Mouse (Mus musculus): ENCODE data around the gene Scg3.
A peak's percentile ranks its signal among the peaks of the same experiment; 100 is the strongest.
"Not testable (repeated sequence)": the region's sequence is repeated elsewhere in the genome, so short reads cannot be mapped to it uniquely, and the experiment has no call there.

Scg3 gene

GRCm38 (mm10) chr9:75645405-75645804, 38.5 kb downstream of the Scg3 start:
- no peak for DNase-seq (ENCODE audit: low read depth, low spot score)
- H3K27me3 ChIP-seq (ENCODE audit: control insufficient read depth, insufficient read depth, low read length, poor library complexity, severe bottlenecking): no peaks in the 10 kb centered on the region
- H3K36me3 ChIP-seq (ENCODE audit: control insufficient read depth, insufficient read depth, low read length, poor library complexity, severe bottlenecking): no peaks in the 10 kb centered on the region

- Histone ChIP-seq H3K36me3 (ENCODE audit: control insufficient read depth, insufficient read depth, low read length, poor library complexity, severe bottlenecking) (no peaks in the 10 kb centered on the region), H3K27me3 (ENCODE audit: control insufficient read depth, insufficient read depth, low read length, poor library complexity, severe bottlenecking) (no peaks in the 10 kb centered on the region)
- DNase-seq (ENCODE audit: low read depth, low spot score): no peak
Observed at GRCm38 (mm10) chr9:75634226-75634625, 49.6 kb downstream of the Scg3 start.

- Histone ChIP-seq H3K36me3 (ENCODE audit: control insufficient read depth, insufficient read depth, low read length, poor library complexity, severe bottlenecking) (no peaks in the 10 kb centered on the region), H3K27me3 (ENCODE audit: control insufficient read depth, insufficient read depth, low read length, poor library complexity, severe bottlenecking) (no peaks in the 10 kb centered on the region)
- DNase-seq (ENCODE audit: low read depth, low spot score): no peak
Observed at GRCm38 (mm10) chr9:75633603-75634002, 50.3 kb downstream of the Scg3 start.

GRCm38 (mm10) chr9:75632902-75633301, 51.0 kb downstream of the Scg3 start:
- peak; percentile 34 for DNase-seq (ENCODE audit: low read depth, low spot score)
- Histone ChIP-seq H3K36me3 (ENCODE audit: control insufficient read depth, insufficient read depth, low read length, poor library complexity, severe bottlenecking) (no peaks in the 10 kb centered on the region), H3K27me3 (ENCODE audit: control insufficient read depth, insufficient read depth, low read length, poor library complexity, severe bottlenecking) (no peaks in the 10 kb centered on the region)

GRCm38 (mm10) chr9:75632111-75632510, 51.7 kb downstream of the Scg3 start:
- H3K27me3 ChIP-seq (ENCODE audit: control insufficient read depth, insufficient read depth, low read length, poor library complexity, severe bottlenecking): no peaks in the 10 kb centered on the region
- no peak for DNase-seq (ENCODE audit: low read depth, low spot score)
- H3K36me3 ChIP-seq (ENCODE audit: control insufficient read depth, insufficient read depth, low read length, poor library complexity, severe bottlenecking): no peaks in the 10 kb centered on the region

DNA sequence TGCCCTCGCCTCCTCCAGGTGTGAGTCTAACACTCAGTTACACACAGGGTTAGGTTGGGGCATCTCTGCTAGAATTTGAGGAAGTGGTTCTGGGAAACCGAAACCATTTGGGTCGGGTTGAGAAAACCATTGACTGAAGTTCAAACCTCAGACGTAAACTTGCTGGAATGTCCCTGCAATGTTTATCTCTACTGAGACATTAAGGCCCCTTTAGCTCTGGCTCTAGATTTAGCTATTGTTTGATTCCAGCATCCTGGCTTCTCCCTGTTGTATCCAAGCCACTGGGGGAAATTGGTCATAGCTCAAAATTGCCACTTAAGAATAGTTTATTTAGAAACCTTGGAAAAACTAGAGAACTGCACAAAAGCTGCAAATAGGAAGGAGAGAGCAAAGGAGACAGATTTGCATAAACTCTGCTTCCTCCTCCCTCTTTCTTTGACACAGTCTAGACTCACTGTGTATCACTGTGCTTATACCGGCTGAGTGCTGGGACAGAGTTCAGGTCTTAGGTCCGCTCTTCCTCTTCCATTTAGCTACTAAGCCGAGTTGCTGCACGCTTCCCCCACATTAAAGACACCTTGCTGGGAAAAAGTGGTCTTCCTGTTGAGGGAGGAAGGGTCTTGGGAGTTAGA, 52.9 kb downstream of the Scg3 start:
- H3K27me3 ChIP-seq (ENCODE audit: control insufficient read depth, insufficient read depth, low read length, poor library complexity, severe bottlenecking): no peaks in the 10 kb centered on the region
- no peaks in the 10 kb centered on the region for H3K36me3 ChIP-seq (ENCODE audit: control insufficient read depth, insufficient read depth, low read length, poor library complexity, severe bottlenecking)
- DNase-seq (ENCODE audit: low read depth, low spot score): peak; percentile 50

DNA sequence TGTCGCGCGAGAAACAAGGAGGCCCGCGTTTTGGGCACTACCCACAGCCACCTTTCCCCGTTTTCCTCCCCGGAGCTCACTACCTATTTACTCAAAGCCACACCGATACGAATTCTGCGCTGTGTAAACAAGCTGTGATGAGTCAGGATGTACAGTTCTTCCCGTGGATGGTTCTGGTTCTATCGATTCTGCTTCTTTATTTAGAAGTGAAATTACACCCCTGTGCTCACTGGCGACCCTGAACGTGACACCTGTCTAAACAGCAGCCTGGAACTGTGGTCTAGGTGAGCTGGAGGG, 57.6 kb downstream of the Scg3 start:
- H3K27me3 ChIP-seq (ENCODE audit: control insufficient read depth, insufficient read depth, low read length, poor library complexity, severe bottlenecking): no peaks in the 10 kb centered on the region
- H3K36me3 ChIP-seq (ENCODE audit: control insufficient read depth, insufficient read depth, low read length, poor library complexity, severe bottlenecking): no peaks in the 10 kb centered on the region
- no peak for DNase-seq (ENCODE audit: low read depth, low spot score)

GRCm38 (mm10) chr9:75625556-75626307, 58.1 kb downstream of the Scg3 start, which contains the start of gene Lysmd2:
Lysmd2 (plus strand) TSS chr9:75625741.
- DNase-seq (ENCODE audit: low read depth, low spot score): peak; percentile 24
- Histone ChIP-seq H3K27me3 (ENCODE audit: control insufficient read depth, insufficient read depth, low read length, poor library complexity, severe bottlenecking) (no peaks in the 10 kb centered on the region), H3K36me3 (ENCODE audit: control insufficient read depth, insufficient read depth, low read length, poor library complexity, severe bottlenecking) (no peaks in the 10 kb centered on the region)

DNA sequence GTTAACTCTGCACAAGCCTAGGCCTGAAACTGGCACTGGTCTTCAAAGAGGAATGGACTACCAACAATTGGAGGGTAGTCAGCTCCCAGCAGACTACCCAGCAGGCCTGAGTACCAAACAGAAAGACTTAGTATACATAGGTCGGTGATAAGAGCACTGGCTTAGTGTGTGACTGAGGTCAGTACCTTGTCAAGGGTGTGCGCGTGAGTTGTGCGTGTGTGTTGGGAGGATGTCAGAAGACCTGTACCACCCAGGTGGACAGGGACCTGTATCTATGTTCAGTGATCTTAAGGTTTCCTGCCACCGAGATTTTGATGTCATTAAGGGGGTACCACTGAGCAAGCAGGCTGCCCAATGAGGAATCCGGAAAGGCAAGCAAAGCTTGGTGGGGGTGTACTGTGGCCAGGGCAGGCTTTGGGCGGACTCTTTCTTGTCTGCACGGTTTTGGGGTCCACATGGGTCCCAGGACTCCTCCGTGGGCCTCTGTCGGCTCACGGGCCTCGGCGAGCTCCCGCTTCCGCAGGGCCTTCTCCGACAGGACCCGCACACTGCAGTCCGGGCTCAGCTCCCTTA, 58.8 kb downstream of the Scg3 start:
- no peaks in the 10 kb centered on the region for H3K27me3 ChIP-seq (ENCODE audit: control insufficient read depth, insufficient read depth, low read length, poor library complexity, severe bottlenecking)
- no peaks in the 10 kb centered on the region for H3K36me3 ChIP-seq (ENCODE audit: control insufficient read depth, insufficient read depth, low read length, poor library complexity, severe bottlenecking)
- no peak for DNase-seq (ENCODE audit: low read depth, low spot score)

DNA sequence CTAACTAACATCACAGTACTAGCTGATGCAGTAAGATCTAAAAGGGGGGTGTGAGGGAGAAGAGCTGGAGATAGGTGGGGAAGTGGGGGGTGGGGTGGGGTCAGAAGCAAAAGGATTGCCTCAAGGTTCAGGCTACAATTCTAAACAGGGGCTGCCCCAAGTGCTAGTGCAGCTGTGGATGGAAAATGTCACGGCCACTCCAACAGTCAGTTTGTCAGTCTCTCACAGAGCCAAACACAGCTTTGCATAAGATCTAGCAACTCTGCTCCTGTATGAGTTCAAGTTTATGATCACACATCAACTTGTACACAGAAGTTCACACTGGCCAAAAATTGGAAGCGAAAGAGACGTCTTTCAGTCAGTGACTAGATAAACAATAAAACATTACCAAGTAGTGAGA, 62.4 kb downstream of the Scg3 start:
- H3K36me3 ChIP-seq (ENCODE audit: control insufficient read depth, insufficient read depth, low read length, poor library complexity, severe bottlenecking): no peaks in the 10 kb centered on the region

DNA sequence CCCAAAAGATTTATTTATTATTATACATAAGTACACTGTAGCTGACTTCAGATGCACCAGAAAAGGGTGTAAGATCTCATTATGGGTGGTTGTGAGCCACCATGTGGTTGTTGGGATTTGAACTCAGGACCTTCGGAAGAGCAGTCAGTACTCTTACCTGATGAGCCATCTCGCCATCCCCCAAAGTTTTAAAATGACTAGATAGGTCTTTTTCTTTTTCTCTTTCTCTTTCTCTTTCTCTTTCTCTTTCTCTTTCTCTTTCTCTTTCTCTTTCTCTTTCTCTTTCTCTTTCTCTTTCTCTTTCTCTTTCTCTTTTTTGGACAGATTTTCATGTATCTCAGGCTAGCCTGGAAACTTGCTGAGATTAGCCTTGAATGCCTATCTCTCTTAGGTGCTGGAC, 64.1 kb downstream of the Scg3 start:
- DNase-seq (ENCODE audit: low read depth, low spot score); H3K36me3 ChIP-seq (ENCODE audit: control insufficient read depth, insufficient read depth, low read length, poor library complexity, severe bottlenecking); H3K27me3 ChIP-seq (ENCODE audit: control insufficient read depth, insufficient read depth, low read length, poor library complexity, severe bottlenecking): not testable (repeated sequence)

More for the DNA sequence above, 62.4 kb downstream of the Scg3 start:
- DNase-seq (ENCODE audit: low read depth, low spot score): peak; percentile 17
- H3K27me3 ChIP-seq (ENCODE audit: control insufficient read depth, insufficient read depth, low read length, poor library complexity, severe bottlenecking): no peaks in the 10 kb centered on the region; the same call in 1 of the 2 replicates

DNA sequence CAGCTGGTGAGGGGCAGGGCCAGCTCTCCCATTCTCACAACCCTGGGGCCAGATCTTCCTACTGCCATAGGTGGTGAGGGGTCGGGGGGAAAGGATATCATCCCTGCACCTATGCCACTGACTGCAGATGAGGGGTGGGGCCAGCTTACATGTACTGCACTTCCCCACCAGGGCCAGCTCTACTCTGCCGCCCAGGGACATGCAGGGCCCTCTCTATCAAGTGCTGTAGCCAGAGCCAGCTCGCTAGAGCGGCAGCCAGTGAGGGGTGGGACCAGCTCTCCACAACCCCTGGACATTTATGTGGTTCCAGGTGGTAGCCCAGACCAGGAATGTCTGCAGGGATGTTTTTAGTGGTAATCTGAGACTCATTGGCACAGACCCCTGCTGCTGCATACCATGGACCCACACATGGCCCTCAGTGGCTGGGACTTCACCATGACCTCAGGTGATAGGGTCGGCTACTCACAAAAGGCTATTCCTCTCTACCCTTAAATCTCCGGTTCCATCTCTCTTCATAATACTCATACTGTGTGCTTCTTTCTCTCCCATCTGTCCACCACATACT, 64.9 kb downstream of the Scg3 start:
- H3K36me3 ChIP-seq (ENCODE audit: control insufficient read depth, insufficient read depth, low read length, poor library complexity, severe bottlenecking): no peaks in the 10 kb centered on the region
- no peaks in the 10 kb centered on the region; the same call in 1 of the 2 replicates for H3K27me3 ChIP-seq (ENCODE audit: control insufficient read depth, insufficient read depth, low read length, poor library complexity, severe bottlenecking)
- DNase-seq (ENCODE audit: low read depth, low spot score): no peak

- no peak for DNase-seq (ENCODE audit: low read depth, low spot score)
- no peaks in the 10 kb centered on the region; the same call in 1 of the 2 replicates for H3K27me3 ChIP-seq (ENCODE audit: control insufficient read depth, insufficient read depth, low read length, poor library complexity, severe bottlenecking)
- H3K36me3 ChIP-seq (ENCODE audit: control insufficient read depth, insufficient read depth, low read length, poor library complexity, severe bottlenecking): no peaks in the 10 kb centered on the region
Observed at GRCm38 (mm10) chr9:75616560-75616959, 67.3 kb downstream of the Scg3 start.

DNA sequence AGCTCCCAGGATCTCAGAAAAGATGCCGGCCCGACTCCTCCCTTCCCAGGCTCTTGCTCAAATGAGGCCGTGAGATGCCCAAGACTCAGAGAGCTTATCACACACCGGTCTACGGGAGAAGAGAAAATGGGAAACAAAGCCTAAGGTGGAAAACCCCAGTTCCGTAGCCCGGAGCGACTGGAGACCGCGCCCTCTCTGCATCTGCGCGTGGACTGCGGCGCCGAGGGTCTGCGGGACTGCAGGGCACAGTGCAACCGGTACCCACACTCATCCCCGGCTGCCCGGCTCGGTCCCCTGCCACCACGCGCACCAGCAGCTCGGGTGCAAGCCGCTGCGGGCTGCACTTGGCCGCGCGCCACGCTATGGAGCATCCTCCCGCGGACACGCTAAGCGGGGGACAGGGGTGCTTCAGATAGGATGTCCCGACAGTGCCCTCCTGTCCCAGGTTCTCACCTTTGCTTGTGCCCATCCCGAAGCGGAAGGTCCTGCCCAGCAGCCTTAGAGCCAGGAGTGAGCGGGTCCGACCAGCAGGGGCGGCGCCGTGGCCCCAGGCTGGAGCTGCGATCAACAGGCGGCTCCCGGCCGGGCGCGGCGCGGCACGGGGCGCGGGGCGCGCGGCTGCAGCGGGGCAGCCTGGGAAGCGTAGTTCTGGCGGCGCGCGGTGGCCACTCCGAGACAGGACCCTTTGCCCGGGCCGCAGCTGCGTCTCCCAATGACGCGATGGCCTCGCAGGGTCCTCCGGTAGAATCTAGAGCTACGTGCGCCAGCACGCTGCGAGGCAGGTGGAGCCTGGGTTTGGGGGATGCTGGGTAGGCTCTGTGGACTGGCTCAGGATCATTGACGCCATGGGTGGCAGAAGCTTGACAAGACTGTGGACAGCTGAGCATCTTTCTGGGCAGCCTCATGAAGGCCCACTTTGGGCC, 73.0 kb downstream of the Scg3 start, which contains the start of gene Tmod2:
Gene Tmod2, minus strand, starts transcription at position 755 of the 923 bp plus-strand sequence.
- H3K36me3 ChIP-seq (ENCODE audit: control insufficient read depth, insufficient read depth, low read length, poor library complexity, severe bottlenecking): no peaks in the 10 kb centered on the region
- no peaks in the 10 kb centered on the region for H3K27me3 ChIP-seq (ENCODE audit: control insufficient read depth, insufficient read depth, low read length, poor library complexity, severe bottlenecking)
- DNase-seq (ENCODE audit: low read depth, low spot score): no peak

Measured in splenic B cell, adult 2 months (primary cell).